Mouse (Mus musculus) induced T-regulatory cell, adult 2 months (primary cell): ENCODE results near the gene Nucks1.
A peak's percentile ranks its signal among the peaks of the same experiment; 100 is the strongest.
"Not testable (repeated sequence)": the region's sequence is repeated elsewhere in the genome, so short reads cannot be mapped to it uniquely, and the experiment has no call there.

Experiments
- DNase-seq: peaks from one replicate; pipeline ENCODE4 v3.0.0-alpha.2; 2012; ENCODE audit warnings: low read depth

The Nucks1 gene

GRCm38 (mm10) chr1:131910001-131910648 is at the start of gene Nucks1:
TSS of gene Nucks1 (plus strand) at chr1:131910534.
- peak; percentile 100 for DNase-seq

- no peak for DNase-seq
These were observed 48.5 kb upstream of the Nucks1 start for GRCm38 (mm10) chr1:131861811-131862210.

- no peak for DNase-seq
These were observed 44.7 kb upstream of the Nucks1 start for GRCm38 (mm10) chr1:131865596-131865995.

GRCm38 (mm10) chr1:131866304-131866999 is 43.9 kb upstream of the Nucks1 start:
- DNase-seq, result no peak

- peak; percentile 96 for DNase-seq
These were observed 43.0 kb upstream of the Nucks1 start, which contains the start of gene Rab29 for GRCm38 (mm10) chr1:131867093-131867945. TSS of gene Rab29 (plus strand) at chr1:131867224.

GRCm38 (mm10) chr1:131867946-131868290 is 42.4 kb upstream of the Nucks1 start:
- DNase-seq, result no peak

- DNase-seq, result no peak
These were observed 40.8 kb upstream of the Nucks1 start for GRCm38 (mm10) chr1:131869561-131869960.

GRCm38 (mm10) chr1:131872856-131873255 is 37.5 kb upstream of the Nucks1 start:
- DNase-seq, result no peak

- DNase-seq, result no peak
These were observed 30.5 kb upstream of the Nucks1 start for GRCm38 (mm10) chr1:131879816-131880215.

GRCm38 (mm10) chr1:131882787-131883186 is 27.5 kb upstream of the Nucks1 start:
- peak; percentile 74 for DNase-seq

- DNase-seq, result no peak
These were observed 24.2 kb upstream of the Nucks1 start for GRCm38 (mm10) chr1:131886173-131886572.

- DNase-seq, result no peak
These were observed 23.7 kb upstream of the Nucks1 start for GRCm38 (mm10) chr1:131886641-131887040.

GRCm38 (mm10) chr1:131890043-131890658 is 20.2 kb upstream of the Nucks1 start:
- DNase-seq, result no peak

- no peak for DNase-seq
These were observed 18.9 kb upstream of the Nucks1 start for GRCm38 (mm10) chr1:131891436-131891835.

GRCm38 (mm10) chr1:131902679-131903078 is 7.7 kb upstream of the Nucks1 start:
- no peak for DNase-seq

GRCm38 (mm10) chr1:131903251-131903650 is 7.1 kb upstream of the Nucks1 start:
- DNase-seq, result no peak

- peak; percentile 47 for DNase-seq
These were observed 4.8 kb upstream of the Nucks1 start for GRCm38 (mm10) chr1:131905497-131905896.

GRCm38 (mm10) chr1:131908456-131908855 is 1.9 kb upstream of the Nucks1 start:
- no peak for DNase-seq

GRCm38 (mm10) chr1:131909236-131909635 is 1.1 kb upstream of the Nucks1 start:
- not testable (repeated sequence) for DNase-seq

- DNase-seq, result peak; percentile 91
These were observed 582 bp downstream of the Nucks1 start for GRCm38 (mm10) chr1:131910674-131911558.

- DNase-seq, result no peak
These were observed 7.3 kb downstream of the Nucks1 start for GRCm38 (mm10) chr1:131917634-131918033.
